Mouse (Mus musculus): Measurements from ENCODE around the gene Vmn2r115.
"Not testable (repeated sequence)": the region's sequence is repeated elsewhere in the genome, so short reads cannot be mapped to it uniquely, and the experiment has no call there.

Gene Vmn2r115

GRCm38 (mm10) chr17:23343441-23343840 lies at the start of gene Vmn2r115:
TSS of gene Vmn2r115 (plus strand) at chr17:23343741.
- DNase-seq (ENCODE audit: low read depth, low spot score), result not testable (repeated sequence)

GRCm38 (mm10) chr17:23312437-23312836 lies 31.1 kb upstream of the Vmn2r115 start, which contains the start of gene Vmn2r114:
TSS of gene Vmn2r114 (minus strand) at chr17:23312537.
- DNase-seq (ENCODE audit: low read depth, low spot score), result not testable (repeated sequence)

GRCm38 (mm10) chr17:23330657-23331056 lies 12.9 kb upstream of the Vmn2r115 start:
- DNase-seq (ENCODE audit: low read depth, low spot score), result no peak

- DNase-seq (ENCODE audit: low read depth, low spot score), result no peak
Measured at GRCm38 (mm10) chr17:23351644-23352043, 8.1 kb downstream of the Vmn2r115 start.

GRCm38 (mm10) chr17:23384304-23384703 lies 40.8 kb downstream of the Vmn2r115 start, which contains the start of gene Vmn2r116:
TSS of gene Vmn2r116 (plus strand) at chr17:23384604.
- not testable (repeated sequence) for DNase-seq (ENCODE audit: low read depth, low spot score)

Data from retina, adult 2 months (tissue).